Mouse (Mus musculus): ENCODE results near the gene Zfp239. TPM values are rescaled to one million over a fixed set of nuclear protein-coding genes. Genes with fewer than 3 reads are reported as not detected.

Zfp239 gene
- 19.6 and 22.1 TPM in 2 replicates for total RNA-seq (2014; rRNA removed)
- 13.6 and 14.6 TPM in 2 replicates for polyA plus RNA-seq (2015; fragmentation: Nextera tagmentation; extraction: Ambion mirVana)

- H3K9ac ChIP-seq (replicated peaks; ENCODE audit: low read length), result peak within 1 kb of the TSS; percentile 70
- no peak for TF ChIP-seq CTCF (IDR thresholded peaks at IDR 0.05; ENCODE audit: low read depth)
- ATAC-seq, result no peak
Measured at GRCm38 (mm10) chr6:117861848-117862247, at the start of gene Zfp239. TSS of gene Zfp239 (plus strand) at chr6:117862100.

GRCm38 (mm10) chr6:117814681-117815080, 47.2 kb upstream of the Zfp239 start:
- no peak for ATAC-seq
- TF ChIP-seq CTCF (IDR thresholded peaks at IDR 0.05; ENCODE audit: low read depth), result no peak

More at GRCm38 (mm10) chr6:117861848-117862247, at the start of gene Zfp239:
- Histone ChIP-seq H3K27ac (no peak within 1 kb of the TSS; the same call in 1 of the 2 replicates), H3K9me3 (ENCODE audit: low read length) (no peaks in the 10 kb centered on the region), H3K4me1 (ENCODE audit: insufficient read depth, low read length) (0 out of 2 replicates have a peak, but pooled peaks cover 4% of the 10 kb centered on the region), H3K27me3 (ENCODE audit: insufficient read depth, low read length) (no peaks in the 10 kb centered on the region), H3K4me2 (ENCODE audit: low read depth, low read length) (peak within 1 kb of the TSS; percentile 91), H3K4me3 (ENCODE audit: low read length) (peak within 1 kb of the TSS; percentile 70), H3K36me3 (ENCODE audit: insufficient read depth, low read length) (no peaks in the 10 kb centered on the region)
- DNase-seq (ENCODE audit: low spot score), result no peak
- 55% methylated on average over 6 of the region's 6 CpGs for WGBS

GRCm38 (mm10) chr6:117817108-117817541, 44.8 kb upstream of the Zfp239 start:
- Histone ChIP-seq H3K4me2 (ENCODE audit: low read depth, low read length) (no peak overlapping the region), H3K4me3 (ENCODE audit: low read length) (no peak overlapping the region), H3K27ac (no peak overlapping the region), H3K4me1 (ENCODE audit: insufficient read depth, low read length) (no peaks in the 10 kb centered on the region), H3K27me3 (ENCODE audit: insufficient read depth, low read length) (no peaks in the 10 kb centered on the region), H3K36me3 (ENCODE audit: insufficient read depth, low read length) (no peaks in the 10 kb centered on the region), H3K9ac (replicated peaks; ENCODE audit: low read length) (no peak overlapping the region), H3K9me3 (ENCODE audit: low read length) (no peaks in the 10 kb centered on the region)
- DNase-seq (ENCODE audit: low spot score) (no peak), ATAC-seq (no peak)
- 78% methylated on average over 4 of the region's 5 CpGs for WGBS
- TF ChIP-seq CTCF (IDR thresholded peaks at IDR 0.05; ENCODE audit: low read depth), result no peak

More at GRCm38 (mm10) chr6:117814681-117815080, 47.2 kb upstream of the Zfp239 start:
- Histone ChIP-seq H3K27ac (no peak overlapping the region), H3K4me1 (ENCODE audit: insufficient read depth, low read length) (no peaks in the 10 kb centered on the region), H3K4me3 (ENCODE audit: low read length) (no peak overlapping the region), H3K27me3 (ENCODE audit: insufficient read depth, low read length) (no peaks in the 10 kb centered on the region), H3K4me2 (ENCODE audit: low read depth, low read length) (no peak overlapping the region), H3K36me3 (ENCODE audit: insufficient read depth, low read length) (no peaks in the 10 kb centered on the region), H3K9ac (replicated peaks; ENCODE audit: low read length) (no peak overlapping the region), H3K9me3 (ENCODE audit: low read length) (no peaks in the 10 kb centered on the region)
- DNase-seq (ENCODE audit: low spot score), result no peak

GRCm38 (mm10) chr6:117820327-117820726, 41.6 kb upstream of the Zfp239 start:
- no peak overlapping the region for H3K4me2 ChIP-seq (ENCODE audit: low read depth, low read length)
- no peak overlapping the region for H3K9ac ChIP-seq (replicated peaks; ENCODE audit: low read length)
- no peaks in the 10 kb centered on the region for H3K4me1 ChIP-seq (ENCODE audit: insufficient read depth, low read length)
- 63% methylated on average over 14 of the region's 14 CpGs for WGBS
- H3K9me3 ChIP-seq (ENCODE audit: low read length), result no peaks in the 10 kb centered on the region
- no peak for TF ChIP-seq CTCF (IDR thresholded peaks at IDR 0.05; ENCODE audit: low read depth)
- H3K27me3 ChIP-seq (ENCODE audit: insufficient read depth, low read length), result no peaks in the 10 kb centered on the region
- H3K36me3 ChIP-seq (ENCODE audit: insufficient read depth, low read length), result no peaks in the 10 kb centered on the region
- H3K27ac ChIP-seq, result no peak overlapping the region
- H3K4me3 ChIP-seq (ENCODE audit: low read length), result no peak overlapping the region
- DNase-seq (ENCODE audit: low spot score), result peak; percentile 71
- peak; percentile 70; the same call in 1 of the 2 replicates for ATAC-seq

- peak; percentile 57 for ATAC-seq
- peak; percentile 87 for DNase-seq (ENCODE audit: low spot score)
- peak; percentile 86 for TF ChIP-seq CTCF (IDR thresholded peaks at IDR 0.05; ENCODE audit: low read depth)
- no peaks in the 10 kb centered on the region for H3K9me3 ChIP-seq (ENCODE audit: low read length)
- 18% methylated on average over 4 of the region's 4 CpGs for WGBS
- H3K27ac ChIP-seq, result no peak overlapping the region
- H3K27me3 ChIP-seq (ENCODE audit: insufficient read depth, low read length), result no peaks in the 10 kb centered on the region
- no peak overlapping the region for H3K4me3 ChIP-seq (ENCODE audit: low read length)
- no peaks in the 10 kb centered on the region for H3K4me1 ChIP-seq (ENCODE audit: insufficient read depth, low read length)
- no peak overlapping the region for H3K4me2 ChIP-seq (ENCODE audit: low read depth, low read length)
- no peak overlapping the region for H3K9ac ChIP-seq (replicated peaks; ENCODE audit: low read length)
- no peaks in the 10 kb centered on the region for H3K36me3 ChIP-seq (ENCODE audit: insufficient read depth, low read length)
Measured at GRCm38 (mm10) chr6:117825369-117825768, 36.5 kb upstream of the Zfp239 start.

- ATAC-seq, result peak; percentile 51; the same call in 1 of the 2 replicates
- Histone ChIP-seq H3K27me3 (ENCODE audit: insufficient read depth, low read length) (no peaks in the 10 kb centered on the region), H3K9me3 (ENCODE audit: low read length) (no peaks in the 10 kb centered on the region), H3K4me3 (ENCODE audit: low read length) (no peak overlapping the region), H3K4me1 (ENCODE audit: insufficient read depth, low read length) (no peaks in the 10 kb centered on the region), H3K9ac (replicated peaks; ENCODE audit: low read length) (no peak overlapping the region), H3K36me3 (ENCODE audit: insufficient read depth, low read length) (no peaks in the 10 kb centered on the region), H3K4me2 (ENCODE audit: low read depth, low read length) (no peak overlapping the region), H3K27ac (no peak overlapping the region)
- TF ChIP-seq CTCF (IDR thresholded peaks at IDR 0.05; ENCODE audit: low read depth), result peak; percentile 86
- WGBS, result 17% methylated on average over 9 of the region's 9 CpGs
- peak; percentile 78 for DNase-seq (ENCODE audit: low spot score)
Measured at GRCm38 (mm10) chr6:117828273-117828672, 33.6 kb upstream of the Zfp239 start.
